Mouse (Mus musculus): ENCODE results near the gene Frmpd4. TPM values are rescaled to one million over a fixed set of nuclear protein-coding genes. Genes with fewer than 3 reads are reported as not detected.

Frmpd4 gene
- polyA plus RNA-seq, 1 experiment: not detected

GRCm38 (mm10) chrX:167434883-167435282, 1142.1 kb downstream of the Frmpd4 start:
- H3K27me3 ChIP-seq (ENCODE audit: control insufficient read depth): no peaks in the 10 kb centered on the region
- TF ChIP-seq GATA1 (IDR thresholded peaks at IDR 0.05; ENCODE audit: low read length): no peak
- no peak for TF ChIP-seq TAL1 (IDR thresholded peaks at IDR 0.05; ENCODE audit: low read length)
- no peak overlapping the region for H3K4me3 ChIP-seq (replicated peaks)
- no peaks in the 10 kb centered on the region for H3K36me3 ChIP-seq (ENCODE audit: control insufficient read depth)
- no peaks in the 10 kb centered on the region for H3K9me3 ChIP-seq (ENCODE audit: control insufficient read depth, low read length)
- H3K4me1 ChIP-seq (ENCODE audit: control insufficient read depth): no peaks in the 10 kb centered on the region

GRCm38 (mm10) chrX:167433950-167434349, 1143.1 kb downstream of the Frmpd4 start:
- H3K9me3 ChIP-seq (ENCODE audit: control insufficient read depth, low read length): no peaks in the 10 kb centered on the region
- H3K4me3 ChIP-seq (replicated peaks): no peak overlapping the region
- H3K36me3 ChIP-seq (ENCODE audit: control insufficient read depth): no peaks in the 10 kb centered on the region
- H3K27me3 ChIP-seq (ENCODE audit: control insufficient read depth): no peaks in the 10 kb centered on the region
- H3K4me1 ChIP-seq (ENCODE audit: control insufficient read depth): no peaks in the 10 kb centered on the region
- no peak for TF ChIP-seq TAL1 (IDR thresholded peaks at IDR 0.05; ENCODE audit: low read length)
- no peak for TF ChIP-seq GATA1 (IDR thresholded peaks at IDR 0.05; ENCODE audit: low read length)

Other genes starting within 250 kb of the Frmpd4 start
- 0.26 and 0.28 TPM in 2 replicates for gene Msl3, start 96.7 kb upstream of the Frmpd4 start, polyA plus RNA-seq (2012)
- gene Arhgap6, start 217.9 kb upstream of the Frmpd4 start, polyA plus RNA-seq (2012): 0.03 TPM in 2 replicates

Measured in erythroblast, embryonic 14.5 days (primary cell).